Mouse (Mus musculus) thymus, postnatal 4 days (tissue): ENCODE measurements around the gene 1700034J05Rik.

Source experiments
- DNase-seq: peaks from one replicate; pipeline ENCODE4 v3.0.0; 2021

Gene 1700034J05Rik

GRCm38 (mm10) chr6:146917396-146917795 is 36.8 kb downstream of the 1700034J05Rik start:
- no peak for DNase-seq

GRCm38 (mm10) chr6:146915808-146916207 is 38.4 kb downstream of the 1700034J05Rik start:
- no peak for DNase-seq

GRCm38 (mm10) chr6:146913489-146914198 is 40.6 kb downstream of the 1700034J05Rik start:
- no peak for DNase-seq

GRCm38 (mm10) chr6:146912835-146913488 is 41.3 kb downstream of the 1700034J05Rik start:
- DNase-seq = no peak

- DNase-seq = no peak
Observed at GRCm38 (mm10) chr6:146910801-146911200, 43.4 kb downstream of the 1700034J05Rik start.

GRCm38 (mm10) chr6:146909725-146910489 is 44.3 kb downstream of the 1700034J05Rik start:
- DNase-seq = no peak

GRCm38 (mm10) chr6:146908801-146909200 is 45.4 kb downstream of the 1700034J05Rik start:
- DNase-seq = no peak

- DNase-seq = no peak
Observed at GRCm38 (mm10) chr6:146907795-146908190, 46.4 kb downstream of the 1700034J05Rik start.

- no peak for DNase-seq
Observed at GRCm38 (mm10) chr6:146907061-146907794, 47.0 kb downstream of the 1700034J05Rik start.

- no peak for DNase-seq
Observed at GRCm38 (mm10) chr6:146906000-146906786, 48.0 kb downstream of the 1700034J05Rik start.

- DNase-seq = no peak
Observed at GRCm38 (mm10) chr6:146904707-146905106, 49.5 kb downstream of the 1700034J05Rik start.

- DNase-seq = no peak
Observed at GRCm38 (mm10) chr6:146903632-146904031, 50.6 kb downstream of the 1700034J05Rik start.

- DNase-seq = peak; percentile 27
Observed at GRCm38 (mm10) chr6:146901929-146902328, 52.3 kb downstream of the 1700034J05Rik start.
